Mouse (Mus musculus): Measurements from ENCODE around the gene Ppp4r3a. TPM values are rescaled to one million over a fixed set of nuclear protein-coding genes. Genes with fewer than 3 reads are reported as not detected.
A peak's percentile ranks its signal among the peaks of the same experiment; 100 is the strongest.

The Ppp4r3a gene
- polyA plus RNA-seq, 1 experiment, result 12.7 TPM

DNA sequence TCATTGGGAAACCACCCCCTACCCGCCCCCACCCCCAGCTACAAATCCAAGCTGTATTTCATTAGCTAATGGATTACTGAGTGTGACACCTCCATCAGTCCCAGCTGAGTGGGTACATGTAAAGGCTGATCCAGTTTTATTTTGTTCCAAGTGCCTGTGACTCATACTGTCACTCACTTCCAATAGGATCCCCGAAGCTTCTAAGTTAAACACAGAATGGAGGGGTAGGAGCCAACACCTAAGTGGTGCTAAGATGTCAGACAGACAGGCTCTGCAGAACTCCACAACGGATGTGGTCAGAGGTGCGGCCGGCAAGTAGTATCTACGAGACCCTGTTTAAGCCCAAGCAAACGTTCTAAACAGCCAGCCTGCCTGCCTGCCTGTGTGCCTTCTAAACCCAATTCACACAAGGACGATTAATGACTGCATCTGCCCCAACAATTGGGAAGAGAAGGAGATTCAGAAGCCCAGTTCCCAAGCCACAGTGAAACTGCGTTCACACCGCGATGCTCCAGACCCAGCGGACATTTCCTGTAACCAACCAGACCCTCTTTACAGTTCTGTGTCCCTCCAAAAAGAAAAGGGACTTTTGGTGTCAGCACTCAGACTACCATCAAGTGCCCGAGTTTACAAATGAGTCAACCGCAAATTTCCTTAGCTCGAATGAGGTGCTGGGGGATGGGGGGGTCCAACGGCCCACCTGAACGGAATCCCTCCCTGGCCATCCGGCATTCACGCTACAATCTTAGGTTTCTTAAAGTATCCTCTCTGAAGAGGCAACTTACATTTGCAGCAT lies 55.9 kb downstream of the Ppp4r3a start:
- no peaks in the 10 kb centered on the region for H3K27me3 ChIP-seq (ENCODE audit: control insufficient read depth, insufficient read depth, insufficient read length)
- H3K4me3 ChIP-seq (ENCODE audit: insufficient read depth, poor library complexity, severe bottlenecking), result peak overlapping the region; percentile 51
- H3K79me3 ChIP-seq (ENCODE audit: low read depth), result no peaks in the 10 kb centered on the region
- H3ac ChIP-seq (ENCODE audit: control insufficient read depth, insufficient read length, low read depth), result peak overlapping the region; percentile 45
- peaks cover 28% of the 10 kb centered on the region for H3K79me2 ChIP-seq (ENCODE audit: control insufficient read depth, insufficient read depth)
- no peaks in the 10 kb centered on the region for H3K36me3 ChIP-seq (ENCODE audit: control insufficient read depth, insufficient read depth)
- TF ChIP-seq USF1 (IDR thresholded peaks at IDR 0.05; ENCODE audit: low read depth), result no peak
- TF ChIP-seq CTCF (IDR thresholded peaks at IDR 0.05; ENCODE audit: control insufficient read depth, insufficient read depth, insufficient read length), result no peak
- no peak for TF ChIP-seq MAX (IDR thresholded peaks at IDR 0.05)
- no peak for TF ChIP-seq FOSL1 (IDR thresholded peaks at IDR 0.05; ENCODE audit: insufficient read depth, low read length, poor library complexity, severe bottlenecking)
- TF ChIP-seq CEBPB (IDR thresholded peaks at IDR 0.05; ENCODE audit: low read depth), result no peak
- no peak for TF ChIP-seq MYOG (IDR thresholded peaks at IDR 0.05; ENCODE audit: control insufficient read depth, extremely low read depth, insufficient read length)
- TF ChIP-seq MYOD1 (IDR thresholded peaks at IDR 0.05; ENCODE audit: control insufficient read depth, insufficient read length, low read depth), result no peak

DNA sequence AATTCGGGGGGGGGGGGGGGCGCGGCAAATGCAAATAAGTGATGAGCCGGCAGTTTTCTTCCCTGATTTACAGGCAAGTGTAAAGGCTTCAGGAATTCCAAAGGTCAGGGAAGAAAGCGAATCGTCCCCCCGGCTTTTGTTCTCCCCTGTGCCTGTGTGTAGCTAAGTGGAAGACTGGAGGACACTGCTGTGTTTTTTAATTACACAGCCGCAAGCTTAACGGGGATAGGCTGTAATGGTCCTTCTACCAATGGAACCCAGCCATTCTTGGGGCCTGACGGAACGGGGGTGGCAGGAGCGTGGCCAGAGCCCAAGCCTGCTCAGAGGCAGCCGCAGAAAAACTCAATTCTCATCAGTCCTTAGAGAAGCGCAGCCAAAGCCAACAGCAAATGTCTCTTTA lies 56.6 kb downstream of the Ppp4r3a start:
- Histone ChIP-seq H3K79me2 (ENCODE audit: control insufficient read depth, insufficient read depth) (peaks cover 28% of the 10 kb centered on the region), H3K79me3 (ENCODE audit: low read depth) (no peaks in the 10 kb centered on the region), H3K4me3 (ENCODE audit: insufficient read depth, poor library complexity, severe bottlenecking) (no peak overlapping the region), H3K27me3 (ENCODE audit: control insufficient read depth, insufficient read depth, insufficient read length) (no peaks in the 10 kb centered on the region), H3ac (ENCODE audit: control insufficient read depth, insufficient read length, low read depth) (no peak overlapping the region), H3K36me3 (ENCODE audit: control insufficient read depth, insufficient read depth) (no peaks in the 10 kb centered on the region)
- no peak for TF ChIP-seq MAX (IDR thresholded peaks at IDR 0.05)
- TF ChIP-seq USF1 (IDR thresholded peaks at IDR 0.05; ENCODE audit: low read depth), result no peak

DNA sequence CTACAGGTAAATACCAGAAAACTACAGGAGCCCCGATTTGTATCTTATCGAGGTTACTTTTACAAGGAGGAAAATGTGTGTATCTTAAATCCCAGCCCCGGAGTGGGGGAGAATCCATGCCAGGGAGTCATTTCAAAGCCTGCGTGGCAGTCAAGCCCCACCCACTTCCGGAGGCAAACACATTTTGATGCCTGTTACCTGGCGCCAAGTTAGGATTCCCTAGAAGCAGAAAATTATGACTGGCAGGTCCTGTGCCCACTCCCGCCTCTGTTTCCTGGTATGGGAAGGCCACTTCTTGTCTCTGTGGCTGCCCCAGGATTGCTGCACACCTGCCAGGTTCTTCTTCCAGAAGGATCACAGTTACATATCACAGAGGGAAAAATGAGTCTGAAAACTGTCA lies 57.0 kb downstream of the Ppp4r3a start:
- no peaks in the 10 kb centered on the region for H3K27me3 ChIP-seq (ENCODE audit: control insufficient read depth, insufficient read depth, insufficient read length)
- H3K4me3 ChIP-seq (ENCODE audit: insufficient read depth, poor library complexity, severe bottlenecking), result no peak overlapping the region
- no peaks in the 10 kb centered on the region for H3K79me3 ChIP-seq (ENCODE audit: low read depth)

DNA sequence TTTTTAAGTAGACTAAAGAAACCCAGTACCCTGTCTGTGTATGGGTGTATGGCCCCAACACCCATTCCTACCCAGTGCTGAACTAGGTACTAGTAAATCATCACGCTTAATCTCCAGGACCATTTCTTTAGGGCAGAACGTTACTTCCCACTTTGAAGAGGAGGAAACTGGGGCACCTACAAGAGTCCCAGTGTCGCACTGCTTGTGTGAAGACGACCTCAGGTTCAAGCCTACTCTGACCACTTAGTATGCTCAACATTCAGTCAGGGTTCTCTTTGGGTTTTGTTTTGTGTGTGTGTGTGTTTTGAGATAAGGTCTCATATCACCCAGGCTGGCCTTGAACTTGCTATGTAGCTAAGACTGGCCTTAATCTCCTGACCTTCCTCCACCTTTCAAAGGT lies 57.5 kb downstream of the Ppp4r3a start:
- no peaks in the 10 kb centered on the region for H3K27me3 ChIP-seq (ENCODE audit: control insufficient read depth, insufficient read depth, insufficient read length)
- no peak for TF ChIP-seq MYOG (IDR thresholded peaks at IDR 0.05; ENCODE audit: control insufficient read depth, extremely low read depth, insufficient read length)
- no peak for TF ChIP-seq MAX (IDR thresholded peaks at IDR 0.05)
- no peak for TF ChIP-seq CEBPB (IDR thresholded peaks at IDR 0.05; ENCODE audit: low read depth)
- H3K36me3 ChIP-seq (ENCODE audit: control insufficient read depth, insufficient read depth), result no peaks in the 10 kb centered on the region
- H3ac ChIP-seq (ENCODE audit: control insufficient read depth, insufficient read length, low read depth), result no peak overlapping the region
- no peaks in the 10 kb centered on the region for H3K79me3 ChIP-seq (ENCODE audit: low read depth)
- no peak overlapping the region for H3K4me3 ChIP-seq (ENCODE audit: insufficient read depth, poor library complexity, severe bottlenecking)
- peaks cover 37% of the 10 kb centered on the region for H3K79me2 ChIP-seq (ENCODE audit: control insufficient read depth, insufficient read depth)

More for the DNA sequence above, 57.0 kb downstream of the Ppp4r3a start:
- peaks cover 32% of the 10 kb centered on the region for H3K79me2 ChIP-seq (ENCODE audit: control insufficient read depth, insufficient read depth)
- no peak overlapping the region for H3ac ChIP-seq (ENCODE audit: control insufficient read depth, insufficient read length, low read depth)
- no peaks in the 10 kb centered on the region for H3K36me3 ChIP-seq (ENCODE audit: control insufficient read depth, insufficient read depth)
- no peak for TF ChIP-seq MAX (IDR thresholded peaks at IDR 0.05)
- TF ChIP-seq CEBPB (IDR thresholded peaks at IDR 0.05; ENCODE audit: low read depth), result no peak
- TF ChIP-seq MYOG (IDR thresholded peaks at IDR 0.05; ENCODE audit: control insufficient read depth, extremely low read depth, insufficient read length), result no peak

DNA sequence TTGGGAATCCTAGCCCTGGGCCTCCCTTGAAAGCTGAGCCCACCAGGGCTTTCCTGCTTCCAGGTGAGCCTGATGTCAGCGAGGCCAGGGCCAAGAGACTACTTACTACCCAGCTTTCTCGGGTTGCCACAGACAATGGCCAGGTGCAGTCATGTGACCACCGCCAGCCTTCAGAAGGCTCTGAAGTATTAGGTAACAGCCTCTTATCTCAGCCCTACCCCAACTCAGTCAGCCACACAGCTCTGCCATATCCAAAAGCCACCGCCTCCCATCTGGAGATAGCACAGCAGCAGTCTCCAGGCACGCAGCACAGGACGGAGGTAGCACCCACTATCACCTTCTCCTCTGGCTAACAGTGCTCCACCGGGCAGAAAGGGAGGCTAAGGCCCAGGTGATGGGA lies 58.1 kb downstream of the Ppp4r3a start:
- TF ChIP-seq MAX (IDR thresholded peaks at IDR 0.05) (no peak), FOSL1 (IDR thresholded peaks at IDR 0.05; ENCODE audit: insufficient read depth, low read length, poor library complexity, severe bottlenecking) (no peak), MYOG (IDR thresholded peaks at IDR 0.05; ENCODE audit: control insufficient read depth, extremely low read depth, insufficient read length) (no peak), CEBPB (IDR thresholded peaks at IDR 0.05; ENCODE audit: low read depth) (no peak), CTCF (IDR thresholded peaks at IDR 0.05; ENCODE audit: control insufficient read depth, insufficient read depth, insufficient read length) (no peak), USF1 (IDR thresholded peaks at IDR 0.05; ENCODE audit: low read depth) (no peak), MYOD1 (IDR thresholded peaks at IDR 0.05; ENCODE audit: control insufficient read depth, insufficient read length, low read depth) (no peak)
- H3K79me2 ChIP-seq (ENCODE audit: control insufficient read depth, insufficient read depth), result peaks cover 37% of the 10 kb centered on the region
- no peaks in the 10 kb centered on the region for H3K36me3 ChIP-seq (ENCODE audit: control insufficient read depth, insufficient read depth)
- no peaks in the 10 kb centered on the region for H3K27me3 ChIP-seq (ENCODE audit: control insufficient read depth, insufficient read depth, insufficient read length)
- no peak overlapping the region for H3ac ChIP-seq (ENCODE audit: control insufficient read depth, insufficient read length, low read depth)
- H3K79me3 ChIP-seq (ENCODE audit: low read depth), result no peaks in the 10 kb centered on the region
- H3K4me3 ChIP-seq (ENCODE audit: insufficient read depth, poor library complexity, severe bottlenecking), result no peak overlapping the region

DNA sequence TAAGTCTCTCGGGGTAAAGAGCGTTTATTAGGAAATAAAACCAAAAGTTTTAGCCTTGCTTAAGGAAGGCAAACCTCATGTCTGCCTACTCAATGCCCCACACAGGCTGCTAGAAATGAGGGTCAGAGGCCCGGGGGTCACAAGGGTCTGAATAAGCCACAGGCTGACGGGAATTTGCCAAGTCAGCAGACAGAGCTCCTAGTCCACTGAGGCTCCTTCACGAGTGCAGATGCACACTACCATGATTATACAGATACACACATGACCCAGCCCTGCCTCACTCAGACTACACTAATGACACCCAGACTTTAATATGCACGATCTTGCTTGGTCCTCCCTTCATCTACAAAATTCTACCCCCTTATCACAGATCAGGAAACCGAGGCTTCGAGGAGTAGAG lies 58.7 kb downstream of the Ppp4r3a start:
- no peak for TF ChIP-seq MAX (IDR thresholded peaks at IDR 0.05)
- TF ChIP-seq CEBPB (IDR thresholded peaks at IDR 0.05; ENCODE audit: low read depth), result no peak
- TF ChIP-seq FOSL1 (IDR thresholded peaks at IDR 0.05; ENCODE audit: insufficient read depth, low read length, poor library complexity, severe bottlenecking), result no peak
- no peak for TF ChIP-seq USF1 (IDR thresholded peaks at IDR 0.05; ENCODE audit: low read depth)
- no peak for TF ChIP-seq CTCF (IDR thresholded peaks at IDR 0.05; ENCODE audit: control insufficient read depth, insufficient read depth, insufficient read length)
- TF ChIP-seq MYOG (IDR thresholded peaks at IDR 0.05; ENCODE audit: control insufficient read depth, extremely low read depth, insufficient read length), result no peak
- TF ChIP-seq MYOD1 (IDR thresholded peaks at IDR 0.05; ENCODE audit: control insufficient read depth, insufficient read length, low read depth), result no peak
- Histone ChIP-seq H3K79me2 (ENCODE audit: control insufficient read depth, insufficient read depth) (peaks cover 37% of the 10 kb centered on the region), H3K79me3 (ENCODE audit: low read depth) (no peaks in the 10 kb centered on the region), H3K36me3 (ENCODE audit: control insufficient read depth, insufficient read depth) (no peaks in the 10 kb centered on the region), H3ac (ENCODE audit: control insufficient read depth, insufficient read length, low read depth) (no peak overlapping the region), H3K27me3 (ENCODE audit: control insufficient read depth, insufficient read depth, insufficient read length) (no peaks in the 10 kb centered on the region), H3K4me3 (ENCODE audit: insufficient read depth, poor library complexity, severe bottlenecking) (no peak overlapping the region)

All from C2C12 (cell line).